Mouse (Mus musculus) small intestine, adult 2 months (tissue): Measurements from ENCODE around the gene Mei1. TPM values are rescaled to one million over a fixed set of nuclear protein-coding genes. Genes with fewer than 3 reads are reported as not detected.

Experiments
- H3K27ac ChIP-seq: fragments of 200-500 bp; 2 replicates; pipeline ENCODE4 v1.5.1; 2012; ENCODE audit warnings: low read depth, low read length, control low read depth, inconsistent platforms; ENCODE audit not compliant: insufficient read depth
- H3K27me3 ChIP-seq: fragments of 200-500 bp; 2 replicates; pipeline ENCODE4 v1.6.1; 2012; ENCODE audit warnings: mild to moderate bottlenecking, moderate library complexity, low read length, inconsistent platforms; ENCODE audit not compliant: control insufficient read depth, insufficient read depth
- H3K36me3 ChIP-seq: fragments of 200-500 bp; 2 replicates; pipeline ENCODE4 v1.6.1; 2012; ENCODE audit warnings: mild to moderate bottlenecking, low read length, control low read depth, inconsistent platforms; ENCODE audit not compliant: control insufficient read depth, insufficient read depth
- H3K4me1 ChIP-seq: fragments of 200-500 bp; 2 replicates; pipeline ENCODE4 v1.6.1; 2012; ENCODE audit warnings: low read length, inconsistent platforms, mixed read lengths; ENCODE audit not compliant: control insufficient read depth, insufficient read depth, insufficient read length
- H3K4me3 ChIP-seq: fragments of 200-500 bp; 2 replicates; pipeline ENCODE4 v1.5.1; 2012; ENCODE audit warnings: low read depth, mild to moderate bottlenecking, control low read depth, inconsistent platforms, low read length, moderate library complexity
- CTCF ChIP-seq: fragments of 200-500 bp; IDR thresholded peaks from 2 replicates; pipeline ENCODE4 v1.5.1; 2012; ENCODE audit warnings: low read depth, mild to moderate bottlenecking, control low read depth, inconsistent platforms, low read length, moderate library complexity, mixed read lengths; ENCODE audit not compliant: insufficient replicate concordance, insufficient read length; ENCODE audit errors: extremely low read depth
- POLR2A ChIP-seq: fragments of 200-500 bp; IDR thresholded peaks from 2 replicates; pipeline ENCODE4 v1.6.1; 2012; ENCODE audit warnings: low read depth, mild to moderate bottlenecking, control low read depth, inconsistent platforms, low read length, moderate library complexity
- WGBS: fragments of 180-500 bp; shearing (Covaris S2); methylation state at CpG from one replicate; pipeline ENCODE4 v1.1.7; 2018; 5-methylcytosine and 5-hydroxymethylcytosine counted together
- polyA plus RNA-seq: library from polyadenylated mRNA; depleted of rRNA; stranded (reverse); fragments of >200 nt; gene quantifications from 2 replicates; pipeline ENCODE4 v1.2.3, GENCODE M21; 2012

The Mei1 gene
- polyA plus RNA-seq, 1 experiment: 0.05 TPM

- WGBS: 79% methylated on average over 12 of the region's 12 CpGs
- Histone ChIP-seq H3K27ac (no peak overlapping the region), H3K4me1 (no peaks in the 10 kb centered on the region), H3K4me3 (no peak overlapping the region), H3K36me3 (peaks cover 36% of the 10 kb centered on the region), H3K27me3 (no peaks in the 10 kb centered on the region)
- no peak for TF ChIP-seq CTCF
- TF ChIP-seq POLR2A: no peak
Observed at GRCm38 (mm10) chr15:82035904-82036689, 33.7 kb upstream of the Mei1 start.

- H3K27ac ChIP-seq: no peak overlapping the region
- H3K4me1 ChIP-seq: no peaks in the 10 kb centered on the region
- no peak overlapping the region for H3K4me3 ChIP-seq
- no peaks in the 10 kb centered on the region for H3K27me3 ChIP-seq
- WGBS: 91% methylated on average over 1 of the region's 1 CpGs
- TF ChIP-seq CTCF (peak; percentile 79; the same call in 1 of the 2 replicates), POLR2A (no peak)
- peaks cover 35% of the 10 kb centered on the region for H3K36me3 ChIP-seq
Observed at GRCm38 (mm10) chr15:82040650-82041049, 29.1 kb upstream of the Mei1 start.

GRCm38 (mm10) chr15:82044166-82044784, 25.5 kb upstream of the Mei1 start:
- H3K27me3 ChIP-seq: no peaks in the 10 kb centered on the region
- WGBS: 94% methylated on average over 7 of the region's 7 CpGs
- TF ChIP-seq POLR2A: no peak
- TF ChIP-seq CTCF: no peak
- peaks cover 20% of the 10 kb centered on the region for H3K36me3 ChIP-seq
- no peak overlapping the region for H3K27ac ChIP-seq
- no peak overlapping the region for H3K4me3 ChIP-seq
- H3K4me1 ChIP-seq: no peaks in the 10 kb centered on the region

GRCm38 (mm10) chr15:82046246-82046891, 23.4 kb upstream of the Mei1 start:
- Histone ChIP-seq H3K27me3 (no peaks in the 10 kb centered on the region), H3K4me1 (no peaks in the 10 kb centered on the region), H3K27ac (no peak overlapping the region), H3K36me3 (peaks cover 8% of the 10 kb centered on the region), H3K4me3 (peak overlapping the region; percentile 97)
- under 1% methylated on average over 26 of the region's 26 CpGs for WGBS
- TF ChIP-seq POLR2A (no peak), CTCF (no peak)

GRCm38 (mm10) chr15:82047080-82047883, 22.5 kb upstream of the Mei1 start, which contains the start of gene Snu13:
Gene Snu13 (minus strand): TSS chr15:82047598.
- Histone ChIP-seq H3K4me1 (no peaks in the 10 kb centered on the region), H3K27me3 (no peaks in the 10 kb centered on the region), H3K36me3 (peaks cover 7% of the 10 kb centered on the region), H3K27ac (peak within 1 kb of the TSS; percentile 67), H3K4me3 (peak within 1 kb of the TSS; percentile 97)
- TF ChIP-seq CTCF (no peak), POLR2A (peak; percentile 47)
- WGBS: under 1% methylated on average over 74 of the region's 74 CpGs

- TF ChIP-seq CTCF: no peak
- no peak for TF ChIP-seq POLR2A
- Histone ChIP-seq H3K27ac (no peak overlapping the region), H3K4me3 (no peak overlapping the region), H3K36me3 (no peaks in the 10 kb centered on the region), H3K4me1 (no peaks in the 10 kb centered on the region), H3K27me3 (no peaks in the 10 kb centered on the region)
- 72% methylated on average over 5 of the region's 5 CpGs for WGBS
Observed at GRCm38 (mm10) chr15:82052544-82052943, 17.3 kb upstream of the Mei1 start.
